Mouse (Mus musculus) heart, postnatal 0 days (tissue): ENCODE data around the gene Ccnf.

Experiments used
- CTCF ChIP-seq: IDR thresholded peaks from 2 replicates; pipeline ENCODE4 v1.5.1; 2016; ENCODE audit warnings: antibody characterized with exemption, control low read depth, low read depth
- EP300 ChIP-seq: IDR thresholded peaks from 2 replicates; pipeline ENCODE4 v1.6.1; 2016; ENCODE audit warnings: antibody characterized with exemption, low read depth

DNA sequence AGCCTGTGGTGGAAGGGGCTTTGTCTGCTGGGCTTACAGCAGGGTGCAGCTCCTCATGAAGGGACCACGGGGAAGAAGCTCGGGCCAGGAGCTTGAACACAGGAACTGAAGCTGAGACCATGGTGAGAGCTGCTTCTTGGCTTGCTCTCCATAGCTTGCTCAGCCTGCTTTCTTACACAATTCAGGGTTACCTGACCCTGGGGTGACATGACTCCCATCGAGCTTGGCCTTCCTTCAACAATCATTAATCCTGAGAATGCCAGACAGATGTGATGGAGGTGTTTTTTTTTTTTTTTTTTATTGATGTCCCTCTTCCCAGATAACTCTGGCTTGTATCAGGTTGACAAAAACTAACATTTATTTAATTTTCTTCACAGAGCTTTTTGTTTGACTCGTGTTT is 7.7 kb upstream of the Ccnf start:
- TF ChIP-seq CTCF (no peak), EP300 (no peak)
